Mouse (Mus musculus): ENCODE measurements around the gene Pkig. TPM values are rescaled to one million over a fixed set of nuclear protein-coding genes. Genes with fewer than 3 reads are reported as not detected.

Gene Pkig
- polyA plus RNA-seq, 1 experiment from 2014 or later, result 134 TPM

- 64% methylated on average over 6 of the region's 6 CpGs for WGBS
Observed at GRCm38 (mm10) chr2:163708763-163709250, 50.6 kb downstream of the Pkig start.

GRCm38 (mm10) chr2:163710000-163710399, 51.8 kb downstream of the Pkig start:
- Histone ChIP-seq H3K4me1 (ENCODE audit: control insufficient read depth, insufficient read depth, low read length) (no peaks in the 10 kb centered on the region), H3K9ac (ENCODE audit: low read depth, low read length) (no peak overlapping the region), H3K4me3 (ENCODE audit: low read depth, low read length) (no peak overlapping the region), H3K27ac (ENCODE audit: low read length) (no peak overlapping the region), H3K27me3 (ENCODE audit: control insufficient read depth, insufficient read depth, low read depth, low read length) (no peaks in the 10 kb centered on the region), H3K4me2 (ENCODE audit: low read length) (no peak overlapping the region), H3K36me3 (ENCODE audit: control insufficient read depth, insufficient read depth, low read length) (no peaks in the 10 kb centered on the region), H3K9me3 (replicated peaks; ENCODE audit: control insufficient read depth, low read length, poor library complexity, severe bottlenecking) (no peaks in the 10 kb centered on the region)
- ATAC-seq, result no peak
- WGBS, result 93% methylated on average over 9 of the region's 9 CpGs

More at GRCm38 (mm10) chr2:163708763-163709250, 50.6 kb downstream of the Pkig start:
- no peaks in the 10 kb centered on the region for H3K27me3 ChIP-seq (ENCODE audit: control insufficient read depth, insufficient read depth, low read depth, low read length)
- H3K4me3 ChIP-seq (ENCODE audit: low read depth, low read length), result no peak overlapping the region
- H3K4me1 ChIP-seq (ENCODE audit: control insufficient read depth, insufficient read depth, low read length), result no peaks in the 10 kb centered on the region
- no peak overlapping the region for H3K4me2 ChIP-seq (ENCODE audit: low read length)
- no peak overlapping the region for H3K27ac ChIP-seq (ENCODE audit: low read length)
- H3K9ac ChIP-seq (ENCODE audit: low read depth, low read length), result no peak overlapping the region
- ATAC-seq, result no peak
- no peaks in the 10 kb centered on the region for H3K9me3 ChIP-seq (replicated peaks; ENCODE audit: control insufficient read depth, low read length, poor library complexity, severe bottlenecking)
- no peaks in the 10 kb centered on the region for H3K36me3 ChIP-seq (ENCODE audit: control insufficient read depth, insufficient read depth, low read length)

GRCm38 (mm10) chr2:163710606-163711159, 52.5 kb downstream of the Pkig start:
- Histone ChIP-seq H3K27ac (ENCODE audit: low read length) (no peak overlapping the region), H3K9ac (ENCODE audit: low read depth, low read length) (no peak overlapping the region), H3K9me3 (replicated peaks; ENCODE audit: control insufficient read depth, low read length, poor library complexity, severe bottlenecking) (no peaks in the 10 kb centered on the region), H3K4me3 (ENCODE audit: low read depth, low read length) (no peak overlapping the region), H3K36me3 (ENCODE audit: control insufficient read depth, insufficient read depth, low read length) (no peaks in the 10 kb centered on the region), H3K4me2 (ENCODE audit: low read length) (no peak overlapping the region), H3K4me1 (ENCODE audit: control insufficient read depth, insufficient read depth, low read length) (no peaks in the 10 kb centered on the region), H3K27me3 (ENCODE audit: control insufficient read depth, insufficient read depth, low read depth, low read length) (no peaks in the 10 kb centered on the region)
- WGBS, result 82% methylated on average over 5 of the region's 5 CpGs
- no peak for ATAC-seq

- no peak overlapping the region for H3K4me2 ChIP-seq (ENCODE audit: low read length)
- no peaks in the 10 kb centered on the region for H3K4me1 ChIP-seq (ENCODE audit: control insufficient read depth, insufficient read depth, low read length)
- 93% methylated on average over 8 of the region's 8 CpGs for WGBS
- no peak overlapping the region for H3K9ac ChIP-seq (ENCODE audit: low read depth, low read length)
- no peaks in the 10 kb centered on the region for H3K27me3 ChIP-seq (ENCODE audit: control insufficient read depth, insufficient read depth, low read depth, low read length)
- H3K36me3 ChIP-seq (ENCODE audit: control insufficient read depth, insufficient read depth, low read length), result no peaks in the 10 kb centered on the region
- H3K27ac ChIP-seq (ENCODE audit: low read length), result no peak overlapping the region
- ATAC-seq, result no peak
- no peaks in the 10 kb centered on the region for H3K9me3 ChIP-seq (replicated peaks; ENCODE audit: control insufficient read depth, low read length, poor library complexity, severe bottlenecking)
- no peak overlapping the region for H3K4me3 ChIP-seq (ENCODE audit: low read depth, low read length)
Observed at GRCm38 (mm10) chr2:163711368-163711868, 53.2 kb downstream of the Pkig start.

- Histone ChIP-seq H3K27me3 (ENCODE audit: control insufficient read depth, insufficient read depth, low read depth, low read length) (no peaks in the 10 kb centered on the region), H3K9ac (ENCODE audit: low read depth, low read length) (no peak overlapping the region), H3K27ac (ENCODE audit: low read length) (no peak overlapping the region), H3K4me2 (ENCODE audit: low read length) (no peak overlapping the region), H3K4me3 (ENCODE audit: low read depth, low read length) (no peak overlapping the region), H3K36me3 (ENCODE audit: control insufficient read depth, insufficient read depth, low read length) (no peaks in the 10 kb centered on the region), H3K4me1 (ENCODE audit: control insufficient read depth, insufficient read depth, low read length) (no peaks in the 10 kb centered on the region), H3K9me3 (replicated peaks; ENCODE audit: control insufficient read depth, low read length, poor library complexity, severe bottlenecking) (no peaks in the 10 kb centered on the region)
- WGBS, result 78% methylated on average over 7 of the region's 7 CpGs
- no peak for ATAC-seq
Observed at GRCm38 (mm10) chr2:163712473-163712872, 54.3 kb downstream of the Pkig start.

- ATAC-seq, result no peak
- no peaks in the 10 kb centered on the region for H3K9me3 ChIP-seq (replicated peaks; ENCODE audit: control insufficient read depth, low read length, poor library complexity, severe bottlenecking)
- no peaks in the 10 kb centered on the region for H3K4me1 ChIP-seq (ENCODE audit: control insufficient read depth, insufficient read depth, low read length)
- no peak overlapping the region for H3K27ac ChIP-seq (ENCODE audit: low read length)
- H3K36me3 ChIP-seq (ENCODE audit: control insufficient read depth, insufficient read depth, low read length), result no peaks in the 10 kb centered on the region
- no peak overlapping the region for H3K9ac ChIP-seq (ENCODE audit: low read depth, low read length)
- WGBS, result 91% methylated on average over 6 of the region's 6 CpGs
- H3K27me3 ChIP-seq (ENCODE audit: control insufficient read depth, insufficient read depth, low read depth, low read length), result no peaks in the 10 kb centered on the region
- no peak overlapping the region for H3K4me2 ChIP-seq (ENCODE audit: low read length)
- H3K4me3 ChIP-seq (ENCODE audit: low read depth, low read length), result no peak overlapping the region
Observed at GRCm38 (mm10) chr2:163712874-163713273, 54.7 kb downstream of the Pkig start.

GRCm38 (mm10) chr2:163713340-163713739, 55.2 kb downstream of the Pkig start:
- no peak overlapping the region for H3K9ac ChIP-seq (ENCODE audit: low read depth, low read length)
- no peaks in the 10 kb centered on the region for H3K4me1 ChIP-seq (ENCODE audit: control insufficient read depth, insufficient read depth, low read length)
- no peak overlapping the region for H3K27ac ChIP-seq (ENCODE audit: low read length)
- H3K36me3 ChIP-seq (ENCODE audit: control insufficient read depth, insufficient read depth, low read length), result no peaks in the 10 kb centered on the region
- H3K9me3 ChIP-seq (replicated peaks; ENCODE audit: control insufficient read depth, low read length, poor library complexity, severe bottlenecking), result no peaks in the 10 kb centered on the region
- no peaks in the 10 kb centered on the region for H3K27me3 ChIP-seq (ENCODE audit: control insufficient read depth, insufficient read depth, low read depth, low read length)
- ATAC-seq, result no peak
- H3K4me2 ChIP-seq (ENCODE audit: low read length), result no peak overlapping the region
- H3K4me3 ChIP-seq (ENCODE audit: low read depth, low read length), result no peak overlapping the region
- WGBS, result 87% methylated on average over 3 of the region's 3 CpGs

GRCm38 (mm10) chr2:163716448-163716847, 58.3 kb downstream of the Pkig start:
- WGBS, result 48% methylated on average over 8 of the region's 8 CpGs
- Histone ChIP-seq H3K4me1 (ENCODE audit: control insufficient read depth, insufficient read depth, low read length) (peaks cover 6% of the 10 kb centered on the region), H3K27me3 (ENCODE audit: control insufficient read depth, insufficient read depth, low read depth, low read length) (no peaks in the 10 kb centered on the region), H3K4me3 (ENCODE audit: low read depth, low read length) (no peak overlapping the region), H3K4me2 (ENCODE audit: low read length) (no peak overlapping the region), H3K27ac (ENCODE audit: low read length) (peak overlapping the region; percentile 30; the same call in 1 of the 2 replicates), H3K9me3 (replicated peaks; ENCODE audit: control insufficient read depth, low read length, poor library complexity, severe bottlenecking) (no peaks in the 10 kb centered on the region), H3K9ac (ENCODE audit: low read depth, low read length) (no peak overlapping the region), H3K36me3 (ENCODE audit: control insufficient read depth, insufficient read depth, low read length) (no peaks in the 10 kb centered on the region)
- no peak for ATAC-seq

GRCm38 (mm10) chr2:163716853-163717252, 58.7 kb downstream of the Pkig start:
- peaks cover 6% of the 10 kb centered on the region for H3K4me1 ChIP-seq (ENCODE audit: control insufficient read depth, insufficient read depth, low read length)
- H3K4me2 ChIP-seq (ENCODE audit: low read length), result no peak overlapping the region
- H3K27me3 ChIP-seq (ENCODE audit: control insufficient read depth, insufficient read depth, low read depth, low read length), result no peaks in the 10 kb centered on the region
- ATAC-seq, result no peak
- H3K9me3 ChIP-seq (replicated peaks; ENCODE audit: control insufficient read depth, low read length, poor library complexity, severe bottlenecking), result no peaks in the 10 kb centered on the region
- H3K27ac ChIP-seq (ENCODE audit: low read length), result no peak overlapping the region
- 10% methylated on average over 6 of the region's 6 CpGs for WGBS
- no peak overlapping the region for H3K4me3 ChIP-seq (ENCODE audit: low read depth, low read length)
- no peak overlapping the region for H3K9ac ChIP-seq (ENCODE audit: low read depth, low read length)
- no peaks in the 10 kb centered on the region for H3K36me3 ChIP-seq (ENCODE audit: control insufficient read depth, insufficient read depth, low read length)

All from midbrain, embryonic 16.5 days (tissue).